Mouse (Mus musculus): ENCODE measurements at regions not wholly inside any gene's neighbourhood (a gene's known extent, or its start where the extent isn't known, plus 50 kb on each side); places are given as distances from the start of the nearest gene placed in this dataset.

DNA sequence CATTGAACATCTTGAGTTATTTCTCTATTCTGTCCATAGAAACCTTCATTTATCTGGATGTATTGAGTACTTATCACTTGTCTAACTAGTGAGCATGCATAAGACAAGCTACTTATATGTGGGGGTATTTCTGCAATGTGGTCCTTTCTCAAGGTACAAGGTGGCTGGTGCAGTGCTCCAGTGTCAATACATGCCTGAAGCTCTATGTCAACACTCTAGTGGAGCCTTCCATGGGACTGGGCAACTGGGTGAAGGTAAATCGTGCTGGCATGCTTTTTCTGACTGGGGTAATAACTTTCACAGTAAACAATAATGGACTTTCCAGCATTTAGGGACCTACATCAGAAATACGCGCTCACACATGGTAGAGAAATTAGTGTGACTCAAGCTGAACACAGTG lies 750.9 kb downstream of the 1700064H15Rik start:
- TF ChIP-seq CTCF (IDR thresholded peaks at IDR 0.05) (no peak), EP300 (IDR thresholded peaks at IDR 0.05) (no peak)
- DNase-seq (ENCODE audit: low spot score) (no peak), ATAC-seq (no peak)
- H3K4me1 ChIP-seq (ENCODE audit: insufficient read depth, low read depth, low read length), result no peaks in the 10 kb centered on the region
- no peaks in the 10 kb centered on the region for H3K36me3 ChIP-seq (ENCODE audit: insufficient read depth, low read length)
- H3K4me2 ChIP-seq (replicated peaks; ENCODE audit: low read depth, low read length), result no peak overlapping the region
- no peak overlapping the region for H3K9ac ChIP-seq (replicated peaks; ENCODE audit: low read depth)
- H3K27me3 ChIP-seq (replicated peaks; ENCODE audit: insufficient read depth, low read length), result no peaks in the 10 kb centered on the region
- no peak overlapping the region for H3K4me3 ChIP-seq (ENCODE audit: low read depth, low read length)
- H3K27ac ChIP-seq (ENCODE audit: low read length), result no peak overlapping the region
- H3K9me3 ChIP-seq (ENCODE audit: low read length), result no peaks in the 10 kb centered on the region
- WGBS, result 79% methylated on average over 3 of the region's 3 CpGs

GRCm38 (mm10) chr3:18881186-18881585 lies 747.3 kb downstream of the 1700064H15Rik start:
- Histone ChIP-seq H3K27me3 (replicated peaks; ENCODE audit: insufficient read depth, low read length) (no peaks in the 10 kb centered on the region), H3K9me3 (ENCODE audit: low read length) (no peaks in the 10 kb centered on the region), H3K9ac (replicated peaks; ENCODE audit: low read depth) (no peak overlapping the region), H3K36me3 (ENCODE audit: insufficient read depth, low read length) (no peaks in the 10 kb centered on the region), H3K27ac (ENCODE audit: low read length) (no peak overlapping the region), H3K4me2 (replicated peaks; ENCODE audit: low read depth, low read length) (no peak overlapping the region), H3K4me1 (ENCODE audit: insufficient read depth, low read depth, low read length) (no peaks in the 10 kb centered on the region), H3K4me3 (ENCODE audit: low read depth, low read length) (no peak overlapping the region)
- ATAC-seq, result no peak
- no peak for DNase-seq (ENCODE audit: low spot score)
- TF ChIP-seq EP300 (IDR thresholded peaks at IDR 0.05), result no peak
- no peak for TF ChIP-seq CTCF (IDR thresholded peaks at IDR 0.05)
- WGBS, result 44% methylated on average over 2 of the region's 2 CpGs

DNA sequence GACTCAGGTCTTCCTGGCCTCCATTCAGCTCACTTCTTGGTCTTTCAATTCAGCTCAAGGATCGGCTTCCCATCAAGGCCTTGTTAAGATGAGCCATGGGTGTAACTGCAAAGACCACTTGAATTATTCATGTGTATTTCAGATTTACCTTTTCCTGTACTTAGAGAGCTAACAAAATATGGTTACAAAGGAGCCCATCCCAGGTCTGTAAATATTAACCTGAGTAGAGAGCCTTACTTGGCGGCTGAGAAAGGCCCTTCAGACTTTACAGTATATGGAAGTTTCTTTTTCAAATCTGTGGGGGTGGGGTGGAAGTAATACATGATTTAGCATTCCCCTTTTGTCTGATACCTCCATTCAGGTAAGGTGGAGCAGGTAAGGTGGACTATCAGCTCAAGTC lies 735.7 kb downstream of the 1700064H15Rik start:
- H3K4me3 ChIP-seq (ENCODE audit: low read depth, low read length), result no peak overlapping the region
- WGBS, result 53% methylated on average over 2 of the region's 2 CpGs
- H3K4me1 ChIP-seq (ENCODE audit: insufficient read depth, low read depth, low read length), result no peaks in the 10 kb centered on the region
- peak; percentile 54 for ATAC-seq
- H3K27me3 ChIP-seq (replicated peaks; ENCODE audit: insufficient read depth, low read length), result no peaks in the 10 kb centered on the region
- H3K9me3 ChIP-seq (ENCODE audit: low read length), result no peaks in the 10 kb centered on the region
- TF ChIP-seq CTCF (IDR thresholded peaks at IDR 0.05) (no peak), EP300 (IDR thresholded peaks at IDR 0.05) (no peak)
- H3K4me2 ChIP-seq (replicated peaks; ENCODE audit: low read depth, low read length), result no peak overlapping the region
- H3K36me3 ChIP-seq (ENCODE audit: insufficient read depth, low read length), result no peaks in the 10 kb centered on the region
- H3K27ac ChIP-seq (ENCODE audit: low read length), result no peak overlapping the region
- peak; percentile 36 for DNase-seq (ENCODE audit: low spot score)
- H3K9ac ChIP-seq (replicated peaks; ENCODE audit: low read depth), result no peak overlapping the region

GRCm38 (mm10) chr3:18905769-18906168 lies 722.7 kb downstream of the 1700064H15Rik start:
- H3K4me3 ChIP-seq (ENCODE audit: low read depth, low read length), result no peak overlapping the region
- H3K4me2 ChIP-seq (replicated peaks; ENCODE audit: low read depth, low read length), result no peak overlapping the region
- TF ChIP-seq EP300 (IDR thresholded peaks at IDR 0.05), result no peak
- TF ChIP-seq CTCF (IDR thresholded peaks at IDR 0.05), result no peak
- DNase-seq (ENCODE audit: low spot score) (no peak), ATAC-seq (no peak)
- H3K9ac ChIP-seq (replicated peaks; ENCODE audit: low read depth), result no peak overlapping the region
- H3K27me3 ChIP-seq (replicated peaks; ENCODE audit: insufficient read depth, low read length), result no peaks in the 10 kb centered on the region
- no peak overlapping the region for H3K27ac ChIP-seq (ENCODE audit: low read length)
- WGBS, result 47% methylated on average over 3 of the region's 3 CpGs
- no peaks in the 10 kb centered on the region for H3K36me3 ChIP-seq (ENCODE audit: insufficient read depth, low read length)
- H3K9me3 ChIP-seq (ENCODE audit: low read length), result no peaks in the 10 kb centered on the region
- no peaks in the 10 kb centered on the region for H3K4me1 ChIP-seq (ENCODE audit: insufficient read depth, low read depth, low read length)

DNA sequence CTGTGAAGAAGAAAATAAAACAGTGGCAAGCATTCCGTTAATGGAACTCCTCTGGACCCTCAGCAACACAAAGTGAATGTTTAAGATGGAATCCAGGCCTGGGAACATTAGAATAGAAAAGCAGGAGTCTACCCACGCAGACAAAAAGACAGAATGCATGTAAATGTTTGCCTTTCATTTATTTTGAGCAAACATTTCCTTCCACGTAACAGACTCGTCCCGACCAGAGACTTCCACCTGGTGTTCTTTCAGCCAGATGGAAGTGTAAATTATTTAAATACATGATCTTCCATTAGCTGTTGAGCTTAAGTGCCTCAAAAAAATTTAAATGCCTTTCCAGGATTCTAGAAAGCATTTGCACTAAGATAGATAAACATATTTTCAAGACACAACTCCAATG lies 722.3 kb downstream of the 1700064H15Rik start:
- no peak overlapping the region for H3K9ac ChIP-seq (replicated peaks; ENCODE audit: low read depth)
- H3K9me3 ChIP-seq (ENCODE audit: low read length), result no peaks in the 10 kb centered on the region
- no peaks in the 10 kb centered on the region for H3K36me3 ChIP-seq (ENCODE audit: insufficient read depth, low read length)
- H3K4me2 ChIP-seq (replicated peaks; ENCODE audit: low read depth, low read length), result no peak overlapping the region
- H3K4me1 ChIP-seq (ENCODE audit: insufficient read depth, low read depth, low read length), result no peaks in the 10 kb centered on the region
- H3K4me3 ChIP-seq (ENCODE audit: low read depth, low read length), result no peak overlapping the region
- WGBS, result 50% methylated on average over 5 of the region's 5 CpGs
- ATAC-seq, result no peak
- TF ChIP-seq EP300 (IDR thresholded peaks at IDR 0.05) (no peak), CTCF (IDR thresholded peaks at IDR 0.05) (no peak)
- no peak overlapping the region for H3K27ac ChIP-seq (ENCODE audit: low read length)
- H3K27me3 ChIP-seq (replicated peaks; ENCODE audit: insufficient read depth, low read length), result no peaks in the 10 kb centered on the region
- DNase-seq (ENCODE audit: low spot score), result no peak

DNA sequence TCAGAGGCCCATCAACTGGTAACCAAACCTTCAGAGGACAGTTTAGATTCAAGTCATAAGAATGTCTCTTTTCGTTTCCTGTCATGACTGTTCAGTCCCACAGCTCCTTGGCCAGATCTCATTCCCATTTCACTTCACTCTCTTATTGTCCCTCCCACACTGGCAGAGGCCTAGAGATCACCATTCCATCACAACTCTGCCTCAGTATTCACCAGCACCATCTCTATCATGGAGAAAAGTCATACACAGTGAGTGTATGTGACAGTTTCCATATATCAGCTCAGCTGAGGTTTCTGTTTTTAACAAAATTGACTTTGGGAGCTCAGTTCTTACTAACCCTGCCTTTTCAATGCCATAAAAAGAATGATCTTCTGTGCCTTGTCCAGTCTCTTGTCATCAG lies 719.7 kb downstream of the 1700064H15Rik start:
- no peak for TF ChIP-seq EP300 (IDR thresholded peaks at IDR 0.05)
- no peak for TF ChIP-seq CTCF (IDR thresholded peaks at IDR 0.05)
- ATAC-seq (no peak), DNase-seq (ENCODE audit: low spot score) (no peak)
- no peak overlapping the region for H3K27ac ChIP-seq (ENCODE audit: low read length)
- no peaks in the 10 kb centered on the region for H3K9me3 ChIP-seq (ENCODE audit: low read length)
- H3K36me3 ChIP-seq (ENCODE audit: insufficient read depth, low read length), result no peaks in the 10 kb centered on the region
- H3K4me2 ChIP-seq (replicated peaks; ENCODE audit: low read depth, low read length), result no peak overlapping the region
- 73% methylated on average over 1 of the region's 1 CpGs for WGBS
- no peak overlapping the region for H3K9ac ChIP-seq (replicated peaks; ENCODE audit: low read depth)
- no peaks in the 10 kb centered on the region for H3K27me3 ChIP-seq (replicated peaks; ENCODE audit: insufficient read depth, low read length)
- no peak overlapping the region for H3K4me3 ChIP-seq (ENCODE audit: low read depth, low read length)
- H3K4me1 ChIP-seq (ENCODE audit: insufficient read depth, low read depth, low read length), result no peaks in the 10 kb centered on the region

- DNase-seq (ENCODE audit: low spot score) (no peak), ATAC-seq (no peak)
- Histone ChIP-seq H3K27ac (ENCODE audit: low read length) (no peak overlapping the region), H3K4me3 (ENCODE audit: low read depth, low read length) (no peak overlapping the region), H3K4me2 (replicated peaks; ENCODE audit: low read depth, low read length) (no peak overlapping the region), H3K4me1 (ENCODE audit: insufficient read depth, low read depth, low read length) (no peaks in the 10 kb centered on the region), H3K36me3 (ENCODE audit: insufficient read depth, low read length) (no peaks in the 10 kb centered on the region), H3K9me3 (ENCODE audit: low read length) (no peaks in the 10 kb centered on the region), H3K27me3 (replicated peaks; ENCODE audit: insufficient read depth, low read length) (no peaks in the 10 kb centered on the region), H3K9ac (replicated peaks; ENCODE audit: low read depth) (no peak overlapping the region)
- WGBS, result 74% methylated on average over 3 of the region's 3 CpGs
- TF ChIP-seq EP300 (IDR thresholded peaks at IDR 0.05) (no peak), CTCF (IDR thresholded peaks at IDR 0.05) (no peak)
Measured at GRCm38 (mm10) chr3:18928401-18929104, 699.9 kb downstream of the 1700064H15Rik start.
